Mouse (Mus musculus) lung, postnatal 14 days (tissue): ENCODE measurements at regions not wholly inside any gene's neighbourhood (a gene's known extent, or its start where the extent isn't known, plus 50 kb on each side); places are given as distances from the start of the nearest gene placed in this dataset.
A peak's percentile ranks its signal among the peaks of the same experiment; 100 is the strongest.

Experiments
- DNase-seq: peaks from one replicate; pipeline ENCODE4 v3.0.0; 2021

DNA sequence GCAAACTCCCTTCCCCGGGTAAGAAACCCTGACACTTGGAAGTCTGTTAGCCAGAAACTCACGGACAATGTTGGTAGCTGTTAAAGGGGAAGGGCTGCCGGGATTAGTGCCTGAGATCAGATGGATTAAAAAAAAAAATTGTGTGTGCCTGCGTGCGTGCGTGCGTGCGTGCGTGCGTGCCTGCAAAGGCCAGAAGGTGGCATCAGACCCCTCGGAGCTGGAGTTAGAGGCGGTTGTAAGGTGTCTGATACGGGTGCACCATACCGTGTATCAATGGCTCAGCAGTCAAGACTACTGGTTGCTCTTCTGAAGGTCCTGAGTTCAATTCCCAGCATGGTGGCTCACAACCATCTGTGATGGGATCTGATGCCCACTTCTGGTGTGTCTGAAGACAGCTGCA is 59.0 kb upstream of the Ccdc167 start:
- DNase-seq, result no peak

DNA sequence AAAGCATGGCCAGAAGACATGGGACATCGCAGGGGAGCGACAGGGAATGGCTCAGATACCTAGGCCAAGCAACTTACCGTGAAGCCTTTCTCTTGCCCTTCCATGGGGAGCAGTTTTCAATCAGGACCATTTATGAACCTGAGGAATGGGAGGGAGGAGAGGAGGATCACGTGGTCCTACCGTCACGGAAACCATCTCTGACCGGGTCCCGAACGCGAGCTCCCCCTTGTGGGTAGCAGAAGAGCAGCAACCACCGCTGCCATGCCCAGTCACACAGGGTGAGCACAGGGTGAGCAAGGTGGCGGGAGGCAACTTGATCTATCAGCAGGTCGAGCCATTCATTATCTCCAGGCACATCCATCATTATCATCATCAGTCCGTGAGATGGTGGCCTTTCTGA is 56.5 kb upstream of the Ccdc167 start:
- peak; percentile 61 for DNase-seq

DNA sequence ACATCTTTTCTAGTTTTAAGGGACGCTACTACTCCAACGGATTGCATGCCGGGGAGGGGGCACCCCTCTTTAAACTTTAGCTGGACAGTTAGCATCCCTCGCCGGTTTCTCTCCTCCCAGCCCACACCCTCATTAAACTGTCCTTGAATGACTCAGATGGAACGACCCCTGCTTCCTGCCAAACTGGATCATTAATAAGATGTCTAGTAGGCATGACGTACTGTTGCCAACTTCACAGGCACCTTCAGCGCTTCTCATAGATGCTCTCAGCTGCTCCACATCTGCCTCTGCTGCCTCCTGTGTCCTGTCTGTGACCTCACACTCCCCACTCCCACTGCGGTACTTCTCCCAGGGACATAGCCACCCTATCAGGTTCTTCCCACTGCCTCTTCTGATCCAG is 54.1 kb upstream of the Ccdc167 start:
- no peak for DNase-seq

DNA sequence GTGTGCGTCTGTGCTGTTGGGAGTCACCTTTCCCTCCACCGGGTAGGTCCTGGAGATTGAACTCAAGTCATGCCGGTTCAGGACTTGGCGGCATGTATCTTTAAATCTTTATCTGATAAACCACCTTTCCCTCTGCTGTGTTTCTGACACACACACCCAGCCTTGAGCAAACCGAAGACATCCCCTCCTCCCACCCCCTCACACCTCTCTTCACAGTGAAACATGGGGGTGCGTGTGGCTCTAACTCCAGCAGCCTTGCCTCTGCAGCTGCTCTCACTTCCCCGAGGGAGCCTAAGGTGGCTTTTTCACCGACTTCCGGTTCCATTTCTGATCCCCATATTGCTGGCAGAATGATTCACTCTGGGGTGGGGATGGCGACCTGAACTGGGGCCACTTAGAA is 52.8 kb upstream of the Ccdc167 start:
- no peak for DNase-seq

DNA sequence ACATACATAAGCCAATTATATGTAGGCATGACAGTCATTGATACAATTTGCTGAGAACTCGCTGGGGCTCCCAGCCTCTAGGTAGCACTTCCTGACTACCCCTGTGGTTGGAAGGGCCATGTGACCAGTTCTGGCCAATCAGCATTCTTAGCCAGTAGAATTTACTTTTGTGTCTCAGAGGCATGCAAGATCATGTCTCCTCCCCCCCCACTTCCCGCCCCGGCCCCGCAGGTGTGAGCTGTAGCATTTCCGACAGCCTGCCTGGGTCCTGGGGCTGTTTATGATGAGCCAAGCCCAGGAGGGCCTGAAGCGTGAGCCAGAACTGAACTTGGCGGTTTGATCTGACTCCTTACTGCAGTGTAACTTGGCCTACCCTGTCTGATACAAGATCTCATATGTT is 52.3 kb upstream of the Ccdc167 start:
- DNase-seq, result peak; percentile 6

DNA sequence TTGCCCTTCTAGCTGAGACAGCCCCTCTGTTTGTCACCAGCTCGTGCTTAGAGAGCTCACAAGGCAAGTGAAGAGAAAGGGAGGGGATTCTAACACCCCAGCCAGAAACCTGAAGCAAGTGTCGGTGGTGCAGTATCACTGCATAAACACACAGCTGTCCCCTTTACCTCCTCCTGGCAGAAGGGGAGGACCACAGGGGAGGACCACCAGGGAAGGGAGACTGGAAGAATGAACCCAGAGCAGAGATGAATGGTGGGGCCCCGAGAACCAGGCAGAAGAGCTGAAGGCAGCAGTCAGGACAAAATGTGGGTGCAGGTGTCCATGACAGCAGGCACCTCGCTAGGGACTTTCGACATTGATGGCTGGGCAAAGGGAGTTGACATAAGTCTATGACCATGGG is 51.8 kb upstream of the Ccdc167 start:
- no peak for DNase-seq
